Mouse (Mus musculus) neural tube, embryonic 14.5 days (tissue): ENCODE measurements around the gene Nkx2-2. TPM values are rescaled to one million over a fixed set of nuclear protein-coding genes. Genes with fewer than 3 reads are reported as not detected.

Experiments
- ATAC-seq: fragments of 200-750 bp; cut with Nextera tagmentation; 2 replicates; pipeline ENCODE4 v1.8.0; 2017; ENCODE audit warnings: low read depth, mild to moderate bottlenecking, moderate TSS enrichment, moderate library complexity
- H3K27ac ChIP-seq: fragments of 300-500 bp; sonication (generic); 2 replicates; pipeline ENCODE4 v1.5.1; 2014; ENCODE audit warnings: low read depth, mild to moderate bottlenecking, control low read depth, low read length, moderate library complexity, mixed read lengths
- H3K27me3 ChIP-seq: fragments of 300-500 bp; sonication (generic); 2 replicates; pipeline ENCODE4 v1.6.1; 2014; ENCODE audit warnings: low read length; ENCODE audit not compliant: control insufficient read depth, insufficient read depth
- H3K36me3 ChIP-seq: fragments of 300-500 bp; sonication (generic); 2 replicates; pipeline ENCODE4 v1.6.1; 2014; ENCODE audit warnings: low read length, mixed read lengths; ENCODE audit not compliant: control insufficient read depth, insufficient read depth
- H3K4me1 ChIP-seq: fragments of 300-500 bp; sonication (generic); 2 replicates; pipeline ENCODE4 v1.6.1; 2014; ENCODE audit warnings: low read length; ENCODE audit not compliant: control insufficient read depth, insufficient read depth
- H3K4me2 ChIP-seq: fragments of 300-500 bp; sonication (generic); 2 replicates; pipeline ENCODE4 v1.6.1; 2014; ENCODE audit warnings: mild to moderate bottlenecking, low read depth, low read length, control low read depth
- H3K4me3 ChIP-seq: fragments of 300-500 bp; sonication (generic); 2 replicates; pipeline ENCODE4 v1.5.1; 2014; ENCODE audit warnings: low read depth, low read length, control low read depth, mixed read lengths
- H3K9ac ChIP-seq: fragments of 300-500 bp; sonication (generic); replicated peaks from 2 replicates; pipeline ENCODE4 v1.6.1; 2014; ENCODE audit warnings: low read depth, mild to moderate bottlenecking, control low read depth, low read length, mixed read lengths
- H3K9me3 ChIP-seq: fragments of 300-500 bp; sonication (generic); 2 replicates; pipeline ENCODE4 v1.6.1; 2016; ENCODE audit warnings: low read length; ENCODE audit not compliant: control insufficient read depth
- WGBS: fragments of 180-500 bp; shearing (Covaris S2); extraction: QIAGEN DNeasy Blood & Tissue Kit; methylation state at CpG from one replicate; pipeline ENCODE4 v1.1.7; 2014; 5-methylcytosine and 5-hydroxymethylcytosine counted together
- polyA plus RNA-seq: library from polyadenylated mRNA; unstranded; fragments of >200 nt; fragmentation: Nextera tagmentation; extraction: Ambion mirVana; gene quantifications from 2 replicates; pipeline ENCODE4 v1.2.1, GENCODE M21; 2014

The Nkx2-2 gene
- polyA plus RNA-seq, 1 experiment from 2014 or later = 8.4 TPM

GRCm38 (mm10) chr2:147183521-147183920 is 10.5 kb downstream of the Nkx2-2 start:
- H3K4me1 ChIP-seq = no peaks in the 10 kb centered on the region; the same call in 1 of the 2 replicates
- 2% methylated on average over 12 of the region's 12 CpGs for WGBS
- no peak overlapping the region for H3K4me2 ChIP-seq
- H3K9ac ChIP-seq = no peak overlapping the region
- 0 out of 2 replicates have a peak overlapping the region, but pooled peaks have one; percentile 2 for H3K27ac ChIP-seq
- H3K27me3 ChIP-seq = peaks cover 67% of the 10 kb centered on the region
- H3K9me3 ChIP-seq = no peaks in the 10 kb centered on the region
- no peaks in the 10 kb centered on the region for H3K36me3 ChIP-seq
- ATAC-seq = no peak
- peak overlapping the region; percentile 16 for H3K4me3 ChIP-seq

- Histone ChIP-seq H3K4me3 (peak overlapping the region; percentile 3; the same call in 1 of the 2 replicates), H3K9me3 (no peaks in the 10 kb centered on the region), H3K4me2 (peak overlapping the region; percentile 6; the same call in 1 of the 2 replicates), H3K4me1 (no peaks in the 10 kb centered on the region; the same call in 1 of the 2 replicates), H3K27ac (no peak overlapping the region), H3K9ac (no peak overlapping the region), H3K27me3 (peaks cover 72% of the 10 kb centered on the region), H3K36me3 (no peaks in the 10 kb centered on the region)
- 5% methylated on average over 25 of the region's 25 CpGs for WGBS
- no peak for ATAC-seq
These were observed 11.3 kb downstream of the Nkx2-2 start for GRCm38 (mm10) chr2:147182709-147183260.

- ATAC-seq = no peak
- Histone ChIP-seq H3K4me1 (no peaks in the 10 kb centered on the region; the same call in 1 of the 2 replicates), H3K36me3 (no peaks in the 10 kb centered on the region), H3K9ac (no peak overlapping the region), H3K4me2 (peak overlapping the region; percentile 11; the same call in 1 of the 2 replicates), H3K9me3 (no peaks in the 10 kb centered on the region), H3K27me3 (peaks cover 70% of the 10 kb centered on the region), H3K4me3 (0 out of 2 replicates have a peak overlapping the region, but pooled peaks have one; percentile 3), H3K27ac (0 out of 2 replicates have a peak overlapping the region, but pooled peaks have one; percentile 16)
- WGBS = 12% methylated on average over 18 of the region's 18 CpGs
These were observed 11.9 kb downstream of the Nkx2-2 start for GRCm38 (mm10) chr2:147181926-147182708.

- Histone ChIP-seq H3K27ac (peak overlapping the region; percentile 5; the same call in 1 of the 2 replicates), H3K27me3 (peaks cover 72% of the 10 kb centered on the region), H3K9ac (no peak overlapping the region), H3K9me3 (no peaks in the 10 kb centered on the region), H3K4me1 (no peaks in the 10 kb centered on the region; the same call in 1 of the 2 replicates), H3K36me3 (no peaks in the 10 kb centered on the region), H3K4me2 (peak overlapping the region; percentile 1; the same call in 1 of the 2 replicates), H3K4me3 (no peak overlapping the region)
- 7% methylated on average over 5 of the region's 5 CpGs for WGBS
- ATAC-seq = no peak
These were observed 12.8 kb downstream of the Nkx2-2 start for GRCm38 (mm10) chr2:147181304-147181665.

- no peak overlapping the region; the same call in 1 of the 2 replicates for H3K27ac ChIP-seq
- no peak overlapping the region for H3K9ac ChIP-seq
These were observed 13.3 kb downstream of the Nkx2-2 start for GRCm38 (mm10) chr2:147180649-147181303.

GRCm38 (mm10) chr2:147178091-147179059 is 15.7 kb downstream of the Nkx2-2 start:
- Histone ChIP-seq H3K4me3 (peak overlapping the region; percentile 20; the same call in 1 of the 2 replicates), H3K9me3 (no peaks in the 10 kb centered on the region), H3K27me3 (peaks cover 60% of the 10 kb centered on the region), H3K4me2 (peak overlapping the region; percentile 51), H3K4me1 (no peaks in the 10 kb centered on the region), H3K36me3 (no peaks in the 10 kb centered on the region), H3K9ac (no peak overlapping the region; the same call in 1 of the 2 replicates), H3K27ac (no peak overlapping the region)
- ATAC-seq = peak; percentile 75
- under 1% methylated on average over 39 of the region's 39 CpGs for WGBS

More at GRCm38 (mm10) chr2:147180649-147181303, 13.3 kb downstream of the Nkx2-2 start:
- H3K36me3 ChIP-seq = no peaks in the 10 kb centered on the region
- no peaks in the 10 kb centered on the region for H3K9me3 ChIP-seq
- H3K27me3 ChIP-seq = peaks cover 69% of the 10 kb centered on the region
- no peaks in the 10 kb centered on the region; the same call in 1 of the 2 replicates for H3K4me1 ChIP-seq
- peak overlapping the region; percentile 1; the same call in 1 of the 2 replicates for H3K4me2 ChIP-seq
- no peak overlapping the region for H3K4me3 ChIP-seq
- ATAC-seq = no peak
- 2% methylated on average over 32 of the region's 32 CpGs for whole genome bisulfite sequencing

- Histone ChIP-seq H3K9ac (no peak overlapping the region), H3K4me2 (peak overlapping the region; percentile 51; the same call in 1 of the 2 replicates), H3K27ac (no peak overlapping the region), H3K4me1 (no peaks in the 10 kb centered on the region), H3K4me3 (peak overlapping the region; percentile 20; the same call in 1 of the 2 replicates), H3K9me3 (no peaks in the 10 kb centered on the region), H3K36me3 (no peaks in the 10 kb centered on the region), H3K27me3 (peaks cover 56% of the 10 kb centered on the region)
- peak; percentile 48 for ATAC-seq
- 8% methylated on average over 10 of the region's 10 CpGs for WGBS
These were observed 16.4 kb downstream of the Nkx2-2 start for GRCm38 (mm10) chr2:147177672-147178071.

GRCm38 (mm10) chr2:147175296-147175695 is 18.7 kb downstream of the Nkx2-2 start:
- H3K27me3 ChIP-seq = peaks cover 36% of the 10 kb centered on the region

More at GRCm38 (mm10) chr2:147175296-147175695, 18.7 kb downstream of the Nkx2-2 start:
- no peak overlapping the region for H3K4me2 ChIP-seq
- H3K4me3 ChIP-seq = no peak overlapping the region
- WGBS = 90% methylated on average over 11 of the region's 11 CpGs
- H3K9me3 ChIP-seq = no peaks in the 10 kb centered on the region
- ATAC-seq = no peak
- H3K9ac ChIP-seq = no peak overlapping the region
- no peaks in the 10 kb centered on the region for H3K4me1 ChIP-seq
- no peaks in the 10 kb centered on the region for H3K36me3 ChIP-seq
- no peak overlapping the region for H3K27ac ChIP-seq
